Mouse (Mus musculus) large intestine, adult 2 months (tissue): ENCODE results near the gene Pitx1. TPM values are rescaled to one million over a fixed set of nuclear protein-coding genes. Genes with fewer than 3 reads are reported as not detected.

ENCODE experiments used
- DNase-seq: peaks from one replicate; pipeline ENCODE4 v3.0.0-alpha.2; 2012; ENCODE audit warnings: low read depth, low spot score
- WGBS: fragments of 180-500 bp; shearing (Covaris S2); methylation state at CpG from one replicate; pipeline ENCODE4 v1.1.7; 2018; 5-methylcytosine and 5-hydroxymethylcytosine counted together
- polyA plus RNA-seq: library from polyadenylated mRNA; depleted of rRNA; stranded (reverse); fragments of >200 nt; gene quantifications from 2 replicates; pipeline ENCODE4 v1.2.3, GENCODE M21; 2012; rRNA removed

Pitx1 gene
- polyA plus RNA-seq, 1 experiment = 11.3 TPM

DNA sequence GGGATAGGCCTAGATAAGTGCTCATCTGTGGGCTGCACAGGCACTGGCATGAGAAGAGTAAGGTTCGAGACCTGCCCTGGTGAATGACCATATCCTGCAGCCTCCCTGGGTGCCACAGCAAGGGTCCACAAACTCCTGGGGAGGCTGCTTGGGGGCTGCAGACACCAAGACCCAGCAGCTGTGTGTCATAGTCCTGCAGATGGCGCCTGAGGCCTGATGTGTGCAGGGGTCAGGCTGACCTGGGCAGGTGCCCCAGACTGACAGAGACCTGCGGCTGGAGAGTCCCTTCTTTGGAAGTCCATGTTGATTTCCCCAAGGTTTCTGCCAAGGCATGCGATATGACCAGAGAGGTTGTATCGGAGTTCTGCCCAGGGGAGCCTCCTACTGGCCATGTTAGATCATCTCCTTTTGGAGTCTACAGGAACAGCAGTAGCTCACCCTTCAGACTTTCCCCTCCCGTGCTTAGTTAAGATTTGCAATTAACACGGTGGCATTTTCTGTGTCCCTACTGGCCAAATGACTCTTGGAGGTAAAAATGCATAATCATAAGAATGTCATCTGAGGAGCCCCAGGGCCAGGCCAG is 26.9 kb downstream of the Pitx1 start:
- WGBS = 72% methylated on average over 7 of the region's 7 CpGs
- no peak for DNase-seq

DNA sequence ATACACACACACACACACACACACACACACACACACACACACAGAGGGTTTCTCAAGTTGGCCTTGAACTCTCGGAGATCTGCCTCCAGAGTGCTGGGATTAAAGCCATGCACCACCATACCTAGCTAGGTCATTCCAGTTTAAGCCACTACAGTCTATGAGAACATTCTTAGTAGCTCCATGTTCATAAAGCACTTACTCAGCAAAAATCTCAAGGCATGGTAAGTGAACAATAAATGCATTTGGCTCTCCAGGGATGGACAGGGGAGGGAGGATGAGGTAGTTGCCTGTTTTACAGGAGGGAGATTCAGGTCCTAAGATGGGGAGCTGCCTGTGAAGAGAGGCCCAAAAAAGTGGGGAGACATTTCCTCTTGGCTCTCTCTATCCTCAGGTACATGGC is 32.0 kb downstream of the Pitx1 start:
- DNase-seq = no peak
- WGBS = 85% methylated on average over 1 of the region's 1 CpGs

DNA sequence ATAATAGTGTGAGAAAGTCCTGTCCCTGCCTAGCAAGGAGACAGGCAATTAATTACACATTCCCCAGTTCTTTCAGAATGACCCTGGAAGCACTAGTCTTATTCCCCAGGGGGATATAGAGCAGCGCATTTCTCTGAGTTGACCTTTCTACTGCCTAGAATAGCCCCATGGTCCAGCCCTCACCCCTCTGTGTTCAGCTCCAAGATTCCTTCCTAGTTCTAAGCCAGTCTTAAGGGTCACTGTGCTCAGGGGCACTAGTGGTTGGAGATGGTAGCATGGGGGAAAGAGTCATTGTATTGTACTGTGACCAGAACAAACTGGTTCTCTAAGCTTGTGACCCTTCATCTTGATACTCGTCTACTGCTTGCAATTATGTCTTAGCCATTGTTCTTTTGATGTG is 34.7 kb downstream of the Pitx1 start:
- DNase-seq = no peak
- 85% methylated on average over 2 of the region's 2 CpGs for WGBS

DNA sequence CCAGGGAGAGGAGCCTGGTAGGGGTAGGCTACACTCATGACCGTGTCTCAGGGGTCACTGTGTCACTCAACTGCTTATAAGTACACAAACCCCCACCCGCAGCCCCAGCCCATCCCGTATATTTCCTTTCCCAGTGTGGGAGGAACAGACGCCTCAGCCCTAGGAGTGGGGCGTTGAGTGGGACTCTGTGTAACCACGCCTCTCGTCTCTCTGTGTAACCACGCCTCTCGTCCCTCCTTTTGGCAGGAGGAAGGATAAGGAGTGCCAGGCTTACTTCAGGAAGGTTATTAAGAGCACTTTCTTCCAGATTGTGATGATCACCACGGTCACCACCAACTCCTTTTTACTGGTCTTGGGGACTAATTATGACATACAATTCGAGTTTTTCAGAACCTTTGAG is 49.9 kb downstream of the Pitx1 start:
- WGBS = 13% methylated on average over 11 of the region's 11 CpGs
- DNase-seq = peak; percentile 16

DNA sequence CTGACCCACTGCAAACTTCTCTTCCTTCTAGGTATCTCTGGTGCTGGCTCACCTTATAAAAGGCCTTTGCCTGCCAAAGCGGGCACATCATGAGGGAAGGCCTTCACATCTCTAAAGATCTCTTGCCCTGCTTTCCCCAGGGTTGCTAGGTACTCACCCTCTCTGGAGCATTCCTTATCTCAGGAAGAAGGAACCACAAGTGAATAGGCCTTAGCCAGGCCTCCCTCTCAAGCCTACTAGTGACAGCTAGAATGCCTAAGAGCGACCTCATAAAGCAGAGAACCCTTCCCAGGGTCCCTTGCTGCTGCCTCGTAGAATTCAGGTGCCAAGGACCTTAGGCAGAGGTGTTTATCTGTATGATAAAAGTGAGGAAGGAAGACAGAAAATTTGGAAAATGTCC is 51.7 kb downstream of the Pitx1 start, which contains the start of gene Catsper3:
Gene Catsper3, plus strand, starts transcription at position 301 of the 400 bp plus-strand sequence.
- DNase-seq = no peak
- 81% methylated on average over 3 of the region's 3 CpGs for WGBS

DNA sequence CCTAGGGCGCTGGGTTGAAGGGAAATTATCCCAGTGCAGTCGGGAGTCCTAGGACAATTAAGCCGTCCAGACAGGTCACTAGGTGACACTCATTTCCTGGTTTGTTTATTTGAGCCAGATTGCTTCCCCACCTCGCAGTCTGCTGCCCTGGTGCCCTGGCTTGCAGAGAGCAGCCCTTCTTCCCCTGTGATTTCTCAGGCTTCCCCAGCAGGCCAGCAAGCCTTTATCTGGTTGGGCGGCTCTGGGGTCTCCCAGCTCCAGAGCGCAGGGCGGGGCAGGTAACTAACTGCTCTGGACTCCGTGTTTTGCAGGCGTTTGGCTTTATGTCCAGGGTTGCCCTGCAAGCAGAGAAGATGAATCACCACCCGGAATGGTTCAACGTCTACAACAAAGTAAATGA is 60.9 kb downstream of the Pitx1 start:
- DNase-seq = no peak
- WGBS = 35% methylated on average over 11 of the region's 11 CpGs

Other genes with a start within 250 kb of the Pitx1 start
- 19.0 and 21.8 TPM in 2 replicates for gene B4galt7, start 236.3 kb downstream of the Pitx1 start, polyA plus RNA-seq
- 17.6 TPM in 2 replicates for gene Caml, start 213.2 kb downstream of the Pitx1 start, polyA plus RNA-seq
- gene Ddx46, start 201.2 kb downstream of the Pitx1 start, polyA plus RNA-seq = 8.4 and 13.6 TPM in 2 replicates
- 12.1 and 18.5 TPM in 2 replicates for gene B230219D22Rik, start 143.1 kb downstream of the Pitx1 start, polyA plus RNA-seq
- gene Txndc15, start 121.5 kb downstream of the Pitx1 start, polyA plus RNA-seq = 23.9 and 28.5 TPM in 2 replicates
- 28.3 and 41.6 TPM in 2 replicates for gene Pcbd2, start 108.8 kb downstream of the Pitx1 start, polyA plus RNA-seq
- 0.06 TPM in 1 of 2 replicates, not detected in the other for gene Catsper3, start 51.6 kb downstream of the Pitx1 start, polyA plus RNA-seq